In genomic region chr8:123948942-123949685, GRCm38 (mm10) we compare ENCODE assay signal across 8 mouse cellular contexts. TPM values are rescaled to one million over a fixed set of nuclear protein-coding genes. Genes with fewer than 3 reads are reported as not detected.
DNase-seq lines count a peak whose midpoint lies in the region; ATAC-seq and TF ChIP-seq lines count a peak whose summit lies in the region.

Nup133 (minus strand) TSS chr8:123949265.

- TF ChIP-seq CTCF in Patski (IDR thresholded peaks at IDR 0.05) = no peak

- H3K4me1 ChIP-seq in hindbrain, embryonic 13.5 days (replicated peaks) = peaks cover 16% of the 10 kb centered on the region

- H3K9ac ChIP-seq in hindbrain, embryonic 13.5 days = peak within 1 kb of the TSS; percentile 90

- POLR2A ChIA-PET in Patski (lab: Charles Lee) = interaction anchor here (0.8 to 1.7 kb wide), 3 partner anchors 43 to 71 kb away, joined by 3 to 5 read pairs (median 3); no protein-coding TSS in a partner anchor

- ATAC-seq in Patski = peak; percentile 57
- peak; percentile 89 for ATAC-seq in hindbrain, embryonic 13.5 days (ENCODE audit: low FRiP score)

- H3K36me3 ChIP-seq in hindbrain, embryonic 13.5 days = peaks cover 35% of the 10 kb centered on the region

- in situ Hi-C loops in Patski (cut with MboI; ENCODE audit: low pct_unique_long_range_greater_than_20kb) = no loop called here

- peak within 1 kb of the TSS; percentile 93 for H3K4me2 ChIP-seq in hindbrain, embryonic 13.5 days

- no peaks in the 10 kb centered on the region for H3K27me3 ChIP-seq in Patski
- no peaks in the 10 kb centered on the region for H3K27me3 ChIP-seq in hindbrain, embryonic 13.5 days

- no peaks in the 10 kb centered on the region for H3K9me3 ChIP-seq in hindbrain, embryonic 13.5 days

- WGBS in hindbrain, embryonic 13.5 days = under 1% methylated on average over 77 of the region's 77 CpGs

- peak; percentile 89 for DNase-seq in Patski (ENCODE audit: low read depth, low spot score)
- DNase-seq in cerebellum, postnatal 14 days = peak; percentile 100
- DNase-seq in frontal cortex, postnatal 14 days (ENCODE audit: low spot score in 2 of 2) = peak; percentile 99 to 100
- peak; percentile 100 for DNase-seq in layer of hippocampus, postnatal 25 days (ENCODE audit: extremely low spot score in 1 of 2, low spot score in 1 of 2)
- DNase-seq in lung, postnatal 25 days (ENCODE audit: low spot score) = peak; percentile 99
- DNase-seq in retina, embryonic 14.5 days (ENCODE audit: low spot score) = peak; percentile 99
- DNase-seq in thymus, postnatal 4 days = peak; percentile 100

- H3K27ac ChIP-seq in hindbrain, embryonic 13.5 days = peak within 1 kb of the TSS; percentile 91

- CTCF ChIA-PET in Patski (lab: Charles Lee) = interaction anchor here (1.3 to 1.6 kb wide), 2 partner anchors 44 to 46 kb away, joined by 3 to 4 read pairs; no protein-coding TSS in a partner anchor

- H3K4me3 ChIP-seq in hindbrain, embryonic 13.5 days = peak within 1 kb of the TSS; percentile 97

RNA-seq across cellular contexts. Expression of gene Nup133, which starts in this region (rescaled TPM):
- 16.6 TPM for polyA plus RNA-seq in Patski (2021)
- 25.3 and 25.4 TPM in 2 replicates for polyA plus RNA-seq in hindbrain, embryonic 13.5 days (2015; fragmentation: Nextera tagmentation; extraction: Ambion mirVana)
- total RNA-seq in layer of hippocampus, postnatal 25 days (2021) = 10 to 100 TPM; 21.7 to 24.3 TPM

Comparison
In these comparisons a context has a peak if more than half of its experiments do, and no peak if none do; other contexts are left out.
1. Peak in every context shown above with its lines: DNase-seq, ATAC-seq, H3K4me3 ChIP-seq and H3K27ac ChIP-seq.